Mouse (Mus musculus): ENCODE measurements at regions not wholly inside any gene's neighbourhood (a gene's known extent, or its start where the extent isn't known, plus 50 kb on each side); places are given as distances from the start of the nearest gene placed in this dataset.

DNA sequence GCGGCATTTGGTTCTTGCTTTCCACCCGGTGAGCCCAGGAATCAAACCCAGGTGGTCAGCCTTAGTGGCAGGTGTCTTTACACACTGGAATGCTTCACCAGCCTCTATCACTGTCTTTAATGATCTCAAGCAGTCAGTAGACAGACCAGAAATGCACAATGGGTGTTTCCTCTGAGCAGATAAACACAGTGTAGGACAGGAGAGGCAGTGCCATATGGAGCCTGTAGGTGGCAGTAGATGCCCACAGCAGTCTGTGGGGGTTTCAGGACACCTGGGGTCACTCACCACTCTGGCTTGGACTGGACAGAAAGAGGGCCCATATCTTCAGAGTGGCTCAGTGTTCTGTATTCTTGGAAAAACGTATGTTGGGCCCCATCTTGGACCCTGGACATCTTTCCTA is 130.7 kb upstream of the Vangl1 start:
- ATAC-seq (ENCODE audit: low FRiP score) (peak; percentile 21; the same call in 1 of the 2 replicates), DNase-seq (ENCODE audit: low spot score) (peak; percentile 40)
- no peaks in the 10 kb centered on the region for H3K27me3 ChIP-seq (ENCODE audit: control insufficient read depth, insufficient read depth, low read length)

DNA sequence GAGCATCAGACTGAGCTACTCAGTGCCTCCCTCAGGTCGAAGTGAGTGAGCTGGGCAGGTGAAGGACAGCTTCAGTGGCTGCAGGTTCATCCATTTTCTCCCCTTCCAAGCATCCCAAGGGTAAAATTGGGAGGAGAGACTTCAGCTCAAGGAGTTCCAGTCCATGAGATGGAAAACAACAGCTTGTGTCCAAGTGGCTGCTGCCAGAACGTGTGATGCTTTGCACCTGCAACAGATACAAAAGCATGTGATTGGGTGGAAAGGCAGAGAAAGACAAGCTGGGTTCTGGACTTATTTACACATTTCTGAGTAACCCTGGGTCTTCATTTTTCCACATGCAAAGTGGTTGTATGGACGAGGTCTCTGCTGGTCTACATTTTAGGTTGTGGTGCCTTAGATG is 127.7 kb upstream of the Vangl1 start:
- Histone ChIP-seq H3K36me3 (replicated peaks; ENCODE audit: control insufficient read depth, insufficient read depth) (no peaks in the 10 kb centered on the region), H3K9me3 (ENCODE audit: control insufficient read depth, low read length) (no peaks in the 10 kb centered on the region), H3K9ac (no peak overlapping the region), H3K4me1 (replicated peaks; ENCODE audit: control insufficient read depth, insufficient read depth, low read length) (no peaks in the 10 kb centered on the region), H3K4me2 (replicated peaks) (no peak overlapping the region), H3K4me3 (replicated peaks; ENCODE audit: low read length) (no peak overlapping the region), H3K27ac (no peak overlapping the region), H3K27me3 (ENCODE audit: control insufficient read depth, insufficient read depth, low read length) (no peaks in the 10 kb centered on the region)
- 80% methylated on average over 3 of the region's 3 CpGs for WGBS
- DNase-seq (ENCODE audit: low spot score): no peak
- ATAC-seq (ENCODE audit: low FRiP score): no peak

More for the DNA sequence above, 130.7 kb upstream of the Vangl1 start:
- Histone ChIP-seq H3K9me3 (ENCODE audit: control insufficient read depth, low read length) (no peaks in the 10 kb centered on the region), H3K4me1 (replicated peaks; ENCODE audit: control insufficient read depth, insufficient read depth, low read length) (no peaks in the 10 kb centered on the region), H3K4me2 (replicated peaks) (no peak overlapping the region), H3K4me3 (replicated peaks; ENCODE audit: low read length) (no peak overlapping the region), H3K36me3 (replicated peaks; ENCODE audit: control insufficient read depth, insufficient read depth) (no peaks in the 10 kb centered on the region), H3K27ac (no peak overlapping the region), H3K9ac (no peak overlapping the region)
- 77% methylated on average over 3 of the region's 3 CpGs for WGBS

DNA sequence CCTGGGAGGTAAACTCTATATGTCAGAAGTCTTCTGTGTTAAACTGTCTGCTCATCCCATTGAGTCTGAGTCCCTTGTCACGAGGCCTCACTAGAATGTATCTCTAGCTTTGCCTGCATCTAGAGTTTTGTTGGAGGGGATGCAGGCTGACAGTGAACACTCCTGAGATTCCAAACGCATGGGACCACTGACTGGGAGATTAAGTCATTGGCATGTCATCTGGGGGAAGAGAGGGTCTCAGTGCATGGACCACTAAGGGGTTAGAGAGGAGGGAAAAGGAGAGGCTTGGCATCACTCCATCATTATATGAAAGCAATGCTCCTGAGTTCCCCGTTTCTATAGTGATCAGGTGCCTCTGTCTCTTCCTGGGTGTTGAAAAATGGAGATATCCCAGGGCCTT is 114.8 kb upstream of the Vangl1 start:
- Histone ChIP-seq H3K27ac (no peak overlapping the region), H3K9ac (no peak overlapping the region), H3K27me3 (ENCODE audit: control insufficient read depth, insufficient read depth, low read length) (no peaks in the 10 kb centered on the region), H3K9me3 (ENCODE audit: control insufficient read depth, low read length) (no peaks in the 10 kb centered on the region), H3K4me1 (replicated peaks; ENCODE audit: control insufficient read depth, insufficient read depth, low read length) (no peaks in the 10 kb centered on the region), H3K4me2 (replicated peaks) (no peak overlapping the region), H3K36me3 (replicated peaks; ENCODE audit: control insufficient read depth, insufficient read depth) (no peaks in the 10 kb centered on the region), H3K4me3 (replicated peaks; ENCODE audit: low read length) (no peak overlapping the region)
- 81% methylated on average over 3 of the region's 3 CpGs for WGBS
- ATAC-seq (ENCODE audit: low FRiP score): no peak
- DNase-seq (ENCODE audit: low spot score): no peak

DNA sequence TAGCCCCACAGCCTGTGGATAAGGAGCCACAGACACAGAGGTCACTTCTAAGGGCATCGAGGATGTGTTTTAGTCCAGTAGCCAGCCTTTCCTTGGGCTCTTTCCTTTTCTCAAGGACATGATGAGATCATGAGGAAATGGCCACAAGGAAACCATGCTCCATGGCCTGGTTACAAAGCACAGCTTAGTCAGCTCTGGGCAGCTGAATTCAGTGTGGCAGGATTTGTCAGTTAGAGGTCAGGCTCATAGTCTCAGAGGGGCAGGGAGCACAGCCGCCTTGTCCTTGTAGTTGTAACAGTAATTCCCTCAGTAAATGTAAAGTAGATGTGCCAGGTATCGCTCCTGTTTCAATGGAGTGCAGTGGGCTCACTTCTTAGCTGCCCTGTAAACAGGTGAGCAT is 111.7 kb upstream of the Vangl1 start:
- Histone ChIP-seq H3K9ac (no peak overlapping the region), H3K4me3 (replicated peaks; ENCODE audit: low read length) (no peak overlapping the region), H3K27ac (no peak overlapping the region), H3K9me3 (ENCODE audit: control insufficient read depth, low read length) (no peaks in the 10 kb centered on the region), H3K36me3 (replicated peaks; ENCODE audit: control insufficient read depth, insufficient read depth) (no peaks in the 10 kb centered on the region), H3K4me2 (replicated peaks) (no peak overlapping the region), H3K27me3 (ENCODE audit: control insufficient read depth, insufficient read depth, low read length) (no peaks in the 10 kb centered on the region), H3K4me1 (replicated peaks; ENCODE audit: control insufficient read depth, insufficient read depth, low read length) (0 out of 2 replicates have a peak, but pooled peaks cover 3% of the 10 kb centered on the region)
- ATAC-seq (ENCODE audit: low FRiP score) (no peak), DNase-seq (ENCODE audit: low spot score) (no peak)
- 82% methylated on average over 3 of the region's 3 CpGs for WGBS

DNA sequence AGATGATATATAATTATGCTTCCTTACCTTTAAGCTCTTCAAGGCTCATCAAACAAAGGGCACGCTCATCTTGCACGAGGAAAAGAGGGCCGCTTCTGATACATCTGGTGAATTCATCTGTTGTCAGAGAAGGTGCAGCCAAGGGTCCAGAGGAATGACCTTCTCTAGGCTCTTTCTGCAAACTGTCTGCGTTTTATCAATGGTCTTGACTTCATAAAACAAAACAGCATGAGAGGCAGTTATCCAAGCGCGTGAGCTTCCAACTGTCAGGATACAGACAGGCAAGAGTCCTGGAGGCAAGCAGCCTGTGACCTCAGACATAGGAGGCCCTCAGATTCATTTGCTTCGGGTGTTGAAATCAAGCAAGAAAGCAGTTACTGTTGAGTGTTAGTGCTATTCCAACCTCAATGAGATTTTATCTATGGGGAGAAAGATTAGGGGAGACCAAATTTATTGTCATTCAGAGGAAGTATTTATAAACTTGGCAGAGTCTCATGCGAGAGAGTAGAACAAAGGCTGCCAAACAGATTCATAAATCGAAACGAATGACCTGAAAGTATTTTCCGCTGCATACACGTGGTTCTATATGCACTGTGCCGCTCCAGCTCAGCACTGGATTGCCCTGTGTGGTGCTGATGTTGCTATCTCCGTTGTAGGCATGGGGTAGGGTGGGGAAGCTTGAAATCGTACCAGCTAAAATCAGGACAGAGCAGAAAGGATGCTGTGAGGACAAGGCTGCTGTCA is 107.2 kb upstream of the Vangl1 start:
- Histone ChIP-seq H3K9me3 (ENCODE audit: control insufficient read depth, low read length) (no peaks in the 10 kb centered on the region), H3K27me3 (ENCODE audit: control insufficient read depth, insufficient read depth, low read length) (no peaks in the 10 kb centered on the region), H3K27ac (no peak overlapping the region), H3K9ac (no peak overlapping the region), H3K4me3 (replicated peaks; ENCODE audit: low read length) (no peak overlapping the region), H3K36me3 (replicated peaks; ENCODE audit: control insufficient read depth, insufficient read depth) (no peaks in the 10 kb centered on the region), H3K4me2 (replicated peaks) (no peak overlapping the region), H3K4me1 (replicated peaks; ENCODE audit: control insufficient read depth, insufficient read depth, low read length) (0 out of 2 replicates have a peak, but pooled peaks cover 3% of the 10 kb centered on the region)
- 67% methylated on average over 15 of the region's 15 CpGs for WGBS
- DNase-seq (ENCODE audit: low spot score) (no peak), ATAC-seq (ENCODE audit: low FRiP score) (no peak)

DNA sequence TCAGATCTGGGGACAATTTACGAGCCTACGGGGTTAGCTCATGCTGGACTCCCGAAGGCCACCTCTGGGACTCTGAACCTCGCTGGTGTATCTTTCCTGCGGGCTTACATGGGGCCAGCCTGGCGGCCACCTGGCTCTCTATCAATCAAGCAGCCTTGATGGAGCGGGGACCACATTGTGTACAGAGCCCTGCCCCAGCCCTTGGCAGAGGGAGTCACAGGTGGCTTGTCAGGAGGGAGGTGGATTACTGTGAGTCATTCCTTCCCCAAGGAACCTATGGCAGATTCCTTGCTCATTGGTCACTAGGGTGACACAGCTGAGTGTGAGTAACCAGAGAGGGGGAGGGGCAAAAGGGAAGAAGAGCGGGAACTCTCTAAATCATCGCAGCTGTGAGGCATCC is 105.8 kb upstream of the Vangl1 start:
- Histone ChIP-seq H3K36me3 (replicated peaks; ENCODE audit: control insufficient read depth, insufficient read depth) (no peaks in the 10 kb centered on the region), H3K4me2 (replicated peaks) (no peak overlapping the region), H3K27ac (no peak overlapping the region), H3K9ac (no peak overlapping the region), H3K9me3 (ENCODE audit: control insufficient read depth, low read length) (no peaks in the 10 kb centered on the region), H3K4me3 (replicated peaks; ENCODE audit: low read length) (no peak overlapping the region), H3K4me1 (replicated peaks; ENCODE audit: control insufficient read depth, insufficient read depth, low read length) (0 out of 2 replicates have a peak, but pooled peaks cover 3% of the 10 kb centered on the region), H3K27me3 (ENCODE audit: control insufficient read depth, insufficient read depth, low read length) (no peaks in the 10 kb centered on the region)
- DNase-seq (ENCODE audit: low spot score) (no peak), ATAC-seq (ENCODE audit: low FRiP score) (no peak)
- 67% methylated on average over 9 of the region's 9 CpGs for WGBS

DNA sequence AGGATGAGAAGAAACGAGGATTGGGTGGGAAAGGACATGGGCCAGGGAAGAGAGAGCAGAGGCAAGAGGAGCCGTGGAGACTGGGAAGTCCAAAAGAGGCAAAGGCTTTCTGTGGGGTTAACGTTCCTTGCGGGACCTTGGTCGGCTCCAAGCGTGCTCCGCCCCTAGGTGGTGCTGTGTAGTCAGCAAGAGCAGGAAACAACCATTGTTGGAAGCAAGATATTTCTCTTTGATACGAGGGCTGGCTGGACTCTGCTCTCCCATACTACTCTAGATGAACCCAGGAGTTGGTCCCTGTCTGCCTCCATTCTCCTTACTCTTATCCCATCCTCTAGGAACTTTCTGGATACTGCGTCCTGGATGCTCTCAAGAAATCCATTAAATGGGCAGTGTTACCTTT is 105.3 kb upstream of the Vangl1 start:
- ATAC-seq (ENCODE audit: low FRiP score) (no peak), DNase-seq (ENCODE audit: low spot score) (peak; percentile 61)
- Histone ChIP-seq H3K9ac (no peak overlapping the region), H3K9me3 (ENCODE audit: control insufficient read depth, low read length) (no peaks in the 10 kb centered on the region), H3K36me3 (replicated peaks; ENCODE audit: control insufficient read depth, insufficient read depth) (no peaks in the 10 kb centered on the region), H3K27ac (no peak overlapping the region), H3K4me1 (replicated peaks; ENCODE audit: control insufficient read depth, insufficient read depth, low read length) (0 out of 2 replicates have a peak, but pooled peaks cover 3% of the 10 kb centered on the region), H3K4me2 (replicated peaks) (no peak overlapping the region), H3K4me3 (replicated peaks; ENCODE audit: low read length) (no peak overlapping the region), H3K27me3 (ENCODE audit: control insufficient read depth, insufficient read depth, low read length) (no peaks in the 10 kb centered on the region)
- 30% methylated on average over 9 of the region's 9 CpGs for WGBS

DNA sequence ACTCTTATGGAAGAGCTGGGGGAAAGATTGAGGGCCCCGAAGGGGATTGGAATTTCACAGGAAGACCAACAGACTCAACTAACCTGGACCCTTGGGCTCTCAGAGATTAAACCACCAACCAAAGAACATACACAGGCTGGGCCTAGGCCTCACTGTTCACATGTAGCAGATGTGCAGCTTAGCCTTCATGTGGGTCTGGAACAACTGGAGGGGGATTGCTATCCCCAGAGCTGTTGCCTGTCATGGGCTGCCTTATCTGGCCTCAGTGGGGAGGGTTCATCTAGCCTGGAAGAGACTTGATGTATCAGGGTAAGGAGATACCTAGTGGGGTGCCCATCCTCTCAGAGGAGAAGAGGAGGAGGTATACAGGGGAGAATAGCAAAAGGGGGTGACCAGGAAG is 103.2 kb upstream of the Vangl1 start:
- Histone ChIP-seq H3K4me2 (replicated peaks) (no peak overlapping the region), H3K36me3 (replicated peaks; ENCODE audit: control insufficient read depth, insufficient read depth) (no peaks in the 10 kb centered on the region), H3K9ac (no peak overlapping the region), H3K27ac (no peak overlapping the region), H3K4me3 (replicated peaks; ENCODE audit: low read length) (no peak overlapping the region), H3K4me1 (replicated peaks; ENCODE audit: control insufficient read depth, insufficient read depth, low read length) (0 out of 2 replicates have a peak, but pooled peaks cover 3% of the 10 kb centered on the region), H3K27me3 (ENCODE audit: control insufficient read depth, insufficient read depth, low read length) (no peaks in the 10 kb centered on the region), H3K9me3 (ENCODE audit: control insufficient read depth, low read length) (no peaks in the 10 kb centered on the region)
- 83% methylated on average over 1 of the region's 1 CpGs for WGBS
- ATAC-seq (ENCODE audit: low FRiP score): no peak
- no peak for DNase-seq (ENCODE audit: low spot score)

DNA sequence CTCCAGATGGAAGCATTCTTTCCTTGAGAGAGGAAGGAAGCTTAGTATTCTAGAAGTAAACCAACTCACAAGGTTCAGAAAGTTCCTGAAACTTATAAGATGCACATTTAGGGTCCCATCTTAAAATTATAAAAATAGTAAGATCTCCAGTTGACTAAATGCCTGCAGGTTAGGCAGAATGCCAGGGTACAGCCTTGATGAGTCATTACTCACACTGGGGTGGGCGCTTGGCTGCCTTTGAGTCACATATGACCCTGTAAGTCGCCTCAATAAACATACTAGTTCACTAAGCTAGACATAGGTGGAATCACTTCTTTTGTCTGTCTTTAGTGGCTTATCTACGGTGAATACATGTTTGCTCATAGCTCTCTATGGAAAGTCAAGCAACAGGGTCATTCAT is 87.9 kb upstream of the Vangl1 start:
- Histone ChIP-seq H3K9me3 (ENCODE audit: control insufficient read depth, low read length) (0 out of 2 replicates have a peak, but pooled peaks cover 7% of the 10 kb centered on the region), H3K4me3 (replicated peaks; ENCODE audit: low read length) (no peak overlapping the region), H3K27me3 (ENCODE audit: control insufficient read depth, insufficient read depth, low read length) (no peaks in the 10 kb centered on the region), H3K4me2 (replicated peaks) (no peak overlapping the region), H3K4me1 (replicated peaks; ENCODE audit: control insufficient read depth, insufficient read depth, low read length) (no peaks in the 10 kb centered on the region), H3K9ac (no peak overlapping the region), H3K27ac (no peak overlapping the region), H3K36me3 (replicated peaks; ENCODE audit: control insufficient read depth, insufficient read depth) (no peaks in the 10 kb centered on the region)
- ATAC-seq (ENCODE audit: low FRiP score): no peak
- DNase-seq (ENCODE audit: low spot score): no peak
- WGBS: 85% methylated on average over 3 of the region's 3 CpGs

DNA sequence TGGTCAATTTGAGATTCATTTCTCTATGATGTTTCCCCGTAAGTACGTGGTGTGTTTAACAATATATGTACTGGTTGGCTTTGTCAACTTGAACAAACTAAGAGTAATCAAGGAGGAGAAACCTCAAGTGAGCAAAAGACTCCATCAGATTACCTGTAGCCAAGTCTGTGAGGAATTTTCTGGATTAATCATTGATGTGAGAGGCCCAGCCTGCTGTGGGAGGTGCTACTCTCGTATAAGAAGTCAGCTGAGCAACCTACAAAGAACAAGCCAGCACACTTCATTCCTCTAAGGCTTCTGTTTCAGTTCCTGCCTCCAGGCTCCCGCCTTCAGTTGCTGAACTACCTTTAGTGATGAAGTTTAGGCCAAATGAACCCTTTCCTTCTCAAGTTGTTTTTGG is 77.5 kb upstream of the Vangl1 start:
- H3K9me3 ChIP-seq (ENCODE audit: control insufficient read depth, low read length): no peaks in the 10 kb centered on the region
- no peak overlapping the region for H3K4me3 ChIP-seq (replicated peaks; ENCODE audit: low read length)
- DNase-seq (ENCODE audit: low spot score) (no peak), ATAC-seq (ENCODE audit: low FRiP score) (no peak)
- H3K27me3 ChIP-seq (ENCODE audit: control insufficient read depth, insufficient read depth, low read length): no peaks in the 10 kb centered on the region
- H3K27ac ChIP-seq: no peak overlapping the region
- no peak overlapping the region for H3K4me2 ChIP-seq (replicated peaks)
- no peak overlapping the region for H3K9ac ChIP-seq
- WGBS: 91% methylated on average over 4 of the region's 4 CpGs
- no peaks in the 10 kb centered on the region for H3K36me3 ChIP-seq (replicated peaks; ENCODE audit: control insufficient read depth, insufficient read depth)
- no peaks in the 10 kb centered on the region for H3K4me1 ChIP-seq (replicated peaks; ENCODE audit: control insufficient read depth, insufficient read depth, low read length)
